Mouse (Mus musculus) layer of hippocampus, adult 18-20 months (tissue): ENCODE measurements around the gene Fastkd2. TPM values are rescaled to one million over a fixed set of nuclear protein-coding genes. Genes with fewer than 3 reads are reported as not detected.
A peak's percentile ranks its signal among the peaks of the same experiment; 100 is the strongest.

Experiments used
- DNase-seq, 2 experiments: peaks; one replicate each; pipeline ENCODE4 v3.0.0; 2022; ENCODE audit warnings: low spot score in 2 of 2
- long read RNA-seq: library from polyadenylated mRNA; stranded (forward); transcript quantifications from one replicate; pipeline ENCODE4 v2.0.0, GENCODE M21; 2021
- total RNA-seq, 2 experiments: library from RNA; stranded (reverse); gene quantifications; 2 replicates each; pipeline ENCODE4 v1.2.3; 2021

Fastkd2 gene
- 10 to 100 TPM; 19.5 to 21.6 TPM for total RNA-seq
- long read RNA-seq, full-length matches to known transcripts: 22 of 30 reads
- long read RNA-seq, partial matches to known transcripts: 1 of 30 reads
- long read RNA-seq, other reads (novel, unspliced or antisense): 7 of 30 reads

DNA sequence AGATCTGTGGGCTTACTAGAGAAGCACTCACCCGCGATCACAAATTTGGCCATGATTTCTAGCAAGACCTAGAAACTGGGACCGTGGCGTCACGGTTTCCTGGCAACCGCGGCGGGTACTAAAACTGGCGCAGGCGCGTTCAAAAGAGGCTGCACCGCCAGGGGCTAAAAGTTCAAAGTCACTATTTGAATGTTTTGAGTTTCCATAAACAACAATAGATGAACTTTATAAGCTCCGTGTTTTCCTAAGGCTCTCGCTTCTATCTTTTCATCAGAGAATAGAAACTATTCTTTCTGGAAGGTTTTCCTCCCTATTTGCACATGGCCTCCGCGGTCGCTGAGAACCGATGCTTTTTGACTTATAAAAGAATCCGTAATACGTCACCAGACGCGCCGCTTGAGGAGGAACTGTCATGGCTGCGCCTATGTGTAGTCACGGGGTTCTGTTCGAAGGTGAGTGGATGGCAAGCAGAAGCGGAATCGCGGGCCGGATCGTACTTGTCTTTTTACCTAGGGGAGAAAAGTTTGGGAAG, at the start of gene Fastkd2, which contains the start of gene Mdh1b:
TSS of gene Fastkd2 (plus strand) at position 375 of the 532 bp plus-strand sequence.
TSS of gene Mdh1b (minus strand) at position 79 of the 532 bp plus-strand sequence.
- DNase-seq: peak; percentile 83 to 96

DNA sequence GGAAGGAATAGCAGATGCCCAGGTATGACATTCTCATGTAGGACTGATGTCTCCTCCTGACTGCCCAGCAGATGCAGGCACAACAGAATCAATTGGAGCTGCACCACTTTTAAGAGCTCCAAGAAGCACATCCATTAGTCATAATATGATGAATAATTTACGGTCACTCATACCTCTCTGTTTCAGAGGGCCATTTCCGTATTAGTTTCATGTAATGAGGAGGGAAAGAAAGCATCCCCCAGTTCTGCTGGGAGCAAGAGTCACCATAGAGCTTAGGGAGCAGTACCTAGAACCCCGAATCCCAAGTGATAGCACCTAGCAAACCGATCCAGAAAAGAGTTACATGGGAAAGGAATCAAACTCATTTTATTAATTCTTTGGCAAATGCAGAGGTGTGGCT, 43.6 kb upstream of the Fastkd2 start, which contains the start of gene Dytn:
TSS of gene Dytn (minus strand) at position 101 of the 400 bp plus-strand sequence.
- DNase-seq: no peak

DNA sequence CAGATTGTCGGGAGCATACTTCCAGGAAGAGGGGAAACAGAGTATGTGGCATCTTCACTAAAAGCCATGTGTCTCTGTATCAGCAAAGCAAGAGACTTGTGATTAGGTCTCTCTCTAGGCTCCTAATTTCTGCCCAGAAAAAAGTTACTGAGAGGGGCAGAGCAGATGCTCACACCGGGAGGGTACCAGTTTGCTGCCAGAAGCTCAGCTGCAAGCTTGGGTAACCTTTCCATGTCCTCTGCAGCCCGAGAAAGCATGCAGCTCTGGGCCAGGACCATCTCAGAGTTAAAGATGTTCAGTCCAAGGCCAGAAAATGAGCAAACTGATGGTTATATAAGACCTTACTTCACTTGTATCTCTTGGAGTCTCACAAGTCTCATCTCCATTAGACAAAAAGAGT, 33.6 kb upstream of the Fastkd2 start:
- DNase-seq: no peak

- no peak for DNase-seq
These were observed 24.7 kb upstream of the Fastkd2 start for GRCm38 (mm10) chr1:63705733-63706132.

DNA sequence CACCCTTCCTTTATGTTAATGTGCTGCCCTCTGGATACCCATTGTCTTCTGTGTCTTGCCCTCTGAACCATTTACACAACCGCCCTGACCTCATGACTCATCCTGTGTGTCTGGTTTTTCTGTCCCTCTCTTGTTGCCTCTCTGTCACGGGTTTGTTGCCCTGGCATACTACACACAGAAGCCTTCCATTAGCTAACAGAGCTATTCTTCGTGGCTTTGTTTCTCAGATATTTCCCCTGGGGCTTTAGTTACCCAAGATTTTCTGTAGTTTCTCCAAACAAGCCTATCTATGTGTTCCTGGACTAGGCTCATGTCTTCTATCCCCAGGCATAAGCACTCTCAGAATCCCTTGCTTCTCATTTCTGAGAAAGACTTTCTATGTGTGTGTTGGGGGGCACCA, 21.5 kb upstream of the Fastkd2 start:
- DNase-seq: no peak

GRCm38 (mm10) chr1:63720161-63720560, 10.3 kb upstream of the Fastkd2 start:
- DNase-seq: peak in 1 of 2 experiments; percentile 5

DNA sequence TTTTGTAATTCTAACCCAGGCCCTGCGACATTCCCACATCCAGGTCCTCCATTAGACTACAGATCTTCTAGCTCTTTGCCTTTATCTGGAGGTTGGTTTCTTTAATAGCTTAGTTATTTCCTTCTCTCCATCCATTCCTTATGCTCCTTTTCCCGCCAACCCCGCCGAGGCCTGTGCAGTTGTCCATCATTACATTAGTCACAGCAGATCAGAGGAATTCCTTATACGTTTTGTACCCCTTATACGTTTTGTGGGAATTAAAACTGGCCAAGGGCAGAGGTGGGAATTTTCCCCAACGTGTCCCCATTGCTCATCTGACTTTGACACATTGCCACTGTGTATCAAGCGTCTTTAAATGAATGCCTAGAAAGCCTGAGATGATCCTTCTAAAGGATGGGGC, 618 bp upstream of the Fastkd2 start:
- peak in 1 of 2 experiments; percentile 1 for DNase-seq

GRCm38 (mm10) chr1:63756005-63756404, 25.6 kb downstream of the Fastkd2 start:
- no peak for DNase-seq

GRCm38 (mm10) chr1:63763212-63763694, 32.8 kb downstream of the Fastkd2 start:
- peak; percentile 55 to 76 for DNase-seq

GRCm38 (mm10) chr1:63763881-63764386, 33.5 kb downstream of the Fastkd2 start:
- DNase-seq: no peak

DNA sequence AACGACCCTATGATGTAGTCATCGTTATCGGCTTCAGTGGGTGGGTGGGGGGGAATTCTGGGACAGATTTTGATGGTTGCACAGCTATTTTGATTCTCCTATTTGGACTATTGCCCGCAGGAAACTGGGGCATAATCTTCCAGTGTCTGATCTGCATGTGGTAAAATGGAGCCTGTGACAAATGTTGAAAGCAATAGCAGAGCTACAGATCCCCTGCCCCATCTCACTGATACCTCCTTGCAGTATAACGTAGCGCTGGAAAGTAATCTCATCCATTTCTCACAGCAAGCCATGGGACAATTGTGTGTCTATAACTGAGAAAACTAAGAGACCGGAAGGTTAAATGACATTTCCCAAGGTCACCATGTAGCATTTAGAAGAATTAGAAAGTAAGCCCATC, 34.0 kb downstream of the Fastkd2 start:
- no peak for DNase-seq

DNA sequence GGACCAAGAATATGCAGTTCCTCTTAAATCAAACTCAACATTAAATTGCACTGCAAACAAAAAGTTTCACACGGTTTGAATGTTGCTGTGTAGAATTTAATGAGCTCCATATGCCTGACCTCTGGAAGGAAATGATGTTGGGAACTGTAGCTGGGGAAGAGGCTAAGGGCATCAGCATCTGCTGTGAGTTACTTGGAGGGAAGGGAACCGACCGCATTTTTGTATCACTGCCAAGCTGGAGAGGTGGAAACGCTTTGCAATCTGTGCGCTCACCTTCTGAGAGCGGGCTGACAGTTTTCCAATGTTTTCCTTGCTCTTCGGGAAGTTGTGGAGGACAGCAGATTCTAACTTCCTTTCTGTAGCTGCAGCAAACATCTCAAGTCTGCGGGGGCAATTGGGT, 37.7 kb downstream of the Fastkd2 start:
- DNase-seq: no peak

DNA sequence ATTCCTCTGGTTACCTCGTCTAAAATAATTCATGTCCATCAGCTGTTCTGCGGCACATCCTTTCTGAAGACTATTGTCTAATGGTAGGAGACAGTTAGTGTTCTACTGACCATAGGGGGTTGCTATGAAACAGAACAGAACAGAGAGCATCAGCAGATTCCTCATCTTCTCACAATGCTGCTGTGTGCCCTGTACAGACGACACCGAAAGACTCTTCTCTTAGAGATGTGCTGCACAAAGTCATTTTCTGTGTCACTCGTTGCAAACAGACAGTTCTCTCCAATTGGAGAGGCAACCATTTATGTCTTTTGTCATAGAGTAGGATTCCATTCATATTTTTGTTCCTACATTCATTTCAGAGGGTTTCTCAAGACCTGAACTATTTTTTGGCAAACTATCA, 38.8 kb downstream of the Fastkd2 start, which contains the start of gene 4933402D24Rik:
TSS of gene 4933402D24Rik (minus strand) at position 101 of the 400 bp plus-strand sequence.
- DNase-seq: no peak

DNA sequence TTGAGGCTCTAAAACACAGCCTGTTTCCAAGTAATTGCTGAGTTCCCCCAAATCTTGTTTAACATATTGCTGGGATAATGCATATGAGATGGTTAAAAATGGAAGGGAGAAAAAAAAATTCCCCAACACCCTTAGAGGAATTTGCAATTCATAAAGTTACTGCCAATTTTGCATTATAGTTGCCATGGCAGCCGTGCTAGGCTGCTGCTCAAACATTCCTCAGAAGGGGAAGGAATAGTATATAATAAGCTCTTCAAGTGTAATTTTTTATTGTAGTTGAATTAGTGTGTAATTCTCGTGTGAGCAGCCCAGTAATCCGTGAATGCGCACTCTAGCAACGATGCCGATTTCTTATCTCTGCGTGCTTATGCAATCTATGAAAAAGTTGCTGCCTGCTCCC, 39.9 kb downstream of the Fastkd2 start:
- DNase-seq: peak; percentile 24 to 36

GRCm38 (mm10) chr1:63776396-63776795, 46.0 kb downstream of the Fastkd2 start:
- DNase-seq: no peak

DNA sequence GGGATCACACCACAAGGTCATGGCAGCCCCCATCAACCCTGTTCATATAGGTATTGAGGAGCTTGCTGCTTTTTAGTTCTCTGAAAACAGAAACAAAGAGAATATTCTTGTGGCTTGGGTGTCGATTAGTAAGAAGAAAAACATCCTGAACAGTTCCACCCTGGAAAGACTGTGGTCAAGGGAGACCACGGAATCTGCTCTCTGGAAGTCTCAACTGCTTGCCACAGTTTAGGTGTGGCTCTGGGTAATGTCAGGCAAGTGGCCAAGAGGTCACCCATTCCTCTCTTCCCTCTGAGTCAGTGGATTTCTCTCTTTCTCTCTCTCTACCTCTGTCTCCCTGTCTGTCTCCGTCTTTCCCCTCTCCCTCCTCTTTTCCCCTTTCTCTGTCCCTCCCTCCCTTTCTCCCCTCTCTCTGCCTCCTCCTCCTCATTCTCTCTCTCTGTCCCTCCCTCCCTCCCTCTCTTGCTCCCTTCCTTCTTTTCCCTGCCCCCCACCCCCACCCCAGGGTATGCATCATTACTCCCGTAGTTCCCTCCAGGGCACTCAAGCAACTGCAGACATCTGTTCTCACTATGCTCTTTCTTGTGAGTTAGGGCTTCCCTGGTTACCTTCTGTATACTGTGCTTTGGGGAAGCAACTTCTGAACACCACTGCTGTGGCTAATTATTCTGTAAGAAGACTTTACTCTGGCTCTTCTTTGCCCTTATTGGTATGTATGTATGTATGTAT, 46.7 kb downstream of the Fastkd2 start:
- no peak for DNase-seq

GRCm38 (mm10) chr1:63794326-63794725, 63.9 kb downstream of the Fastkd2 start:
- DNase-seq: no peak

Other genes with a start within 250 kb of the Fastkd2 start
- gene Gm39653, start 114.6 kb upstream of the Fastkd2 start, total RNA-seq: not detected
- gene Dytn, start 43.7 kb upstream of the Fastkd2 start, total RNA-seq: under 1 TPM in 1 of 2 experiments, not detected in 1; 0.12 TPM
- gene Mdh1b, start 296 bp upstream of the Fastkd2 start, total RNA-seq: under 1 TPM; 0.51 to 0.72 TPM
- gene 4933402D24Rik, start 38.7 kb downstream of the Fastkd2 start, total RNA-seq: not detected